Mouse (Mus musculus) layer of hippocampus, postnatal 10 days (tissue): ENCODE data around the gene D6Ertd527e. TPM values are rescaled to one million over a fixed set of nuclear protein-coding genes. Genes with fewer than 3 reads are reported as not detected.

Experiments
- DNase-seq, 2 experiments: peaks; one replicate each; pipeline ENCODE4 v3.0.0; 2021; ENCODE audit warnings: low spot score in 2 of 2
- total RNA-seq, 2 experiments: library from RNA; stranded (reverse); gene quantifications; 2 replicates each; pipeline ENCODE4 v1.2.3; 2021

The D6Ertd527e gene
- total RNA-seq, 2 experiments from 2014 or later: not detected

GRCm38 (mm10) chr6:87111493-87111892, 6.9 kb downstream of the D6Ertd527e start:
- DNase-seq: no peak

- no peak for DNase-seq
Measured at GRCm38 (mm10) chr6:87112125-87112524, 7.6 kb downstream of the D6Ertd527e start.

DNA sequence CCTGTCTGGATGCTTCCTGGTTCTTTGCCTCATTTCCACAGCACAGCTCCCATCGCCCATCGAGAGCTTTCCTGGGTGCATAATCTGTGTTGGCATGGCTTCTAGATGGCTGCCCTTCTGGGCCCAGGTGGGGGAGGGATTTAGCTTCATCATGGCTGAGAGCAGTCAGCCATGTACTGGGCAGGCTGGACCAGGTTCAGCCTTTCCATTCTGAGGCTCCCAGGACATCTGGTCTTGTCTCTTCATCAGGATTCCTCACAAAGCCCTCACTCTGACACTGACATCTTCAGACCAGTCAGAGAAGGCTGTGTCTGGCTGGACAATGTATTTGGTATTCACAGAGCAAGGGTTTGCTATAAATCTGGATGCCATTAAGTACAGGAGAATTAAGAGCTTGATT, 11.4 kb downstream of the D6Ertd527e start:
- DNase-seq: no peak

- DNase-seq: no peak
Measured at GRCm38 (mm10) chr6:87116596-87116995, 12.1 kb downstream of the D6Ertd527e start.

- DNase-seq: no peak
Measured at GRCm38 (mm10) chr6:87119066-87119837, 14.7 kb downstream of the D6Ertd527e start.

DNA sequence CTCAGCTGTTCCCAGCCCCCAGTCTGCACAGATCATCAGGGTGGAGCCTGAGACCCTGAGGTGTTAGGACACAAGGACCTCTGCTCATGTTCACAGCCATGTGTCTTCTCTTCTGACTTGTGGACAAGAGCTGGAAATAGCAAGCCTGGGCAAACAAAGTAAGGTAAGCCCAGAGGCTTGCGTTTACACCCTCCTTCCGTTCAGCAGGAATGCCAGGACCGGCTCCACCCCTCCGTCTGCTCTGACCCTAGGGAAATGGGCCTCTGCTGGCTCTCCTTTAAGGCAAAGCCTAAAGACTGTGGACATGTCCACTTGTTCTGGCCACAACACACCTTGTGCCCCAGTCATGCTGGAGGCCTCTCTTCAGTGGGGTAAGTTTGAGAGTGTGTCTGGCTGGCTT, 15.4 kb downstream of the D6Ertd527e start:
- no peak for DNase-seq

GRCm38 (mm10) chr6:87120661-87121060, 16.1 kb downstream of the D6Ertd527e start:
- no peak for DNase-seq

GRCm38 (mm10) chr6:87121961-87122360, 17.4 kb downstream of the D6Ertd527e start:
- no peak for DNase-seq

DNA sequence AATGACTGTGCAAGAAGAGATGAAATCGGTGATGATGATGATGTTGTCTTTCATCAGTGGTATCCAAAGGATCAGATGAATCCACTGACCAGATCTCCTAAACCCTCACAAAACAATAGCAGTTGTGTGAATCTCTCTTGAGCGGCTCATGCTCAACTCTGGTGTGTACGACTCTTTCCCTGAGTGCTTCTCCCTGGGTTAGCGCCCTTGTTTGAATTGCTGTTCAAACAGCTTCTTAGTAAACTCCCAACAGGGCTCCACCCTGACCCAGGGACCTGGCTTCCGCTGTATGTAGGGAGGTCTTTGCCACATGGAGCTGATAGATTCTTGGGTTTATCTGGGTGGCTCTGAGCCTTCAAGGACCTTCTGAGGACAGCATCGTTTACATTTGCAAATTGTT, 18.9 kb downstream of the D6Ertd527e start:
- DNase-seq: no peak

- DNase-seq: no peak
Measured at GRCm38 (mm10) chr6:87123973-87124372, 19.4 kb downstream of the D6Ertd527e start.

DNA sequence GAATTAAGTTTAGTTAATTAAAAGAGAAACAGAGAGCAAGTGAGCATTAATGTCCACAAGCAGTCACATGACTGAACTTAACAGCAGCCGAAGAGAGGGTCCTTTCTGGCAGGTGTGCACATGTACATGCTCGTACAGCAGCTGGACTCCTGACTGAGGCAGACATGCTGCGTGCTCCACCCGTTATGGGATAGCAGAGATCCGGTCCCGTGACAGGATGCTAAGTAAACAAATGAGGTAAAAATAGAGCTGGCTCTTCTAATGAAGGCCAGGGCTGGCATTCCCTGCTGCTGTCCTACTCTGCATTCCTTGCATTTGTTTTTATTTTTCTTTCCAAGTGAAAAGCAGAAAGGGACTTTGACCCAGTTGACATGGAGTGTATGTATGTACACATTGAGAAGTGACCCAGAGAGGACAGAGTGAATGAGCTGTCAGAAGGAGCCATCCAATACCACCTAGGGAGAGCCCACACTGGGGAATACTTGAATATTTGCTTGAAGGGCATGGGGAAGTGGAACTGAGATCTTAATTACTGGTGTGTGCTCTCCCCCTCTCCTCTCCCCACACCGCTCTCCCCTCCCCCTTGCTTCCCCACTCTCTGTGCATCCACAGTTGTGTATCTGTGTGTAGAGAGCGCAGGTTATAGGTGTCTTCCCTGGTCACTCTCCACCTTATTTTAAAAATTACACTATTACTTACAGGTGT, 22.7 kb downstream of the D6Ertd527e start:
- DNase-seq: no peak

- DNase-seq: no peak
Measured at GRCm38 (mm10) chr6:87129861-87130260, 25.3 kb downstream of the D6Ertd527e start.

DNA sequence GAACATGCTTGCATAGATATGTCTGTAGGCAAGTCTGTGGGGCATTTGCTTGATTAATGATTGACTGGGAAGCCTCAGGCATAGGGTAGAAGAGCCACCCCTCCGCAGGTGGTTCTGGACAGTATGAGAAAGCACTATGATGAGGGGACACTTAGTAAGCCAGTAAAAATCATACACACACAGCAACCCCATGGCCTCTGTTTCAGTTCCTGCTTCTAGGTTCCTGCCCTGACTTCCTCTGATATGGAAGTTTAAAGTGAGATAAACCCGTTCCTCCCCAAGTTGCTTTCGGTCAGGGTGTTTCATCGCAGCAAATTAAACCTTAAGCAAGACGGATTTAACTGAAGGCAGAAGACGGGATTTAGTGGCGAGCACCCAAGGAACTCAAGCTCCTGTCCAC, 26.1 kb downstream of the D6Ertd527e start:
- DNase-seq: no peak

GRCm38 (mm10) chr6:87131078-87131477, 26.5 kb downstream of the D6Ertd527e start:
- DNase-seq: no peak

- DNase-seq: peak in 1 of 2 experiments; percentile 21
Measured at GRCm38 (mm10) chr6:87133520-87133919, 29.0 kb downstream of the D6Ertd527e start.

- no peak for DNase-seq
Measured at GRCm38 (mm10) chr6:87133966-87134546, 29.5 kb downstream of the D6Ertd527e start.

DNA sequence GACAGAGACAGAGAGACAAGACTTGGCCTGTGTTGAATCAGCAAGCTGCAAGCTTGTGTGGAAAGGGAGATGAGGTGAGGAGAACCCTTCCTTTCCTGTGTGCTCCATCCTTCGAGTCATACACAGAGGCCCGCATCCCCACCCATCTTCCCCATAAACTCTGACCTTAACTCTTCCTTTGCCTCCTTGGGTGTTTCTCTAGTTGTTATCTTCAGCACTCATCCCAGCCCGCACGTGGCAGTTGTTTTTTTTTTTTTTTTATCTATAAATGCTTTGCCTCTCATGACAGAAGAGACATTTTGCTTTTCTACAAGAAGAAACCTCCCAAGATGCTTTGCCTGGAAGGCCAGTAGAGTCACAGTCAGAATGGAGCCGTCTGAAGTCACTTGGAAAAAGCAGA, 33.9 kb downstream of the D6Ertd527e start:
- DNase-seq: no peak

- no peak for DNase-seq
Measured at GRCm38 (mm10) chr6:87139796-87140553, 35.4 kb downstream of the D6Ertd527e start.

- no peak for DNase-seq
Measured at GRCm38 (mm10) chr6:87142239-87142638, 37.7 kb downstream of the D6Ertd527e start.

DNA sequence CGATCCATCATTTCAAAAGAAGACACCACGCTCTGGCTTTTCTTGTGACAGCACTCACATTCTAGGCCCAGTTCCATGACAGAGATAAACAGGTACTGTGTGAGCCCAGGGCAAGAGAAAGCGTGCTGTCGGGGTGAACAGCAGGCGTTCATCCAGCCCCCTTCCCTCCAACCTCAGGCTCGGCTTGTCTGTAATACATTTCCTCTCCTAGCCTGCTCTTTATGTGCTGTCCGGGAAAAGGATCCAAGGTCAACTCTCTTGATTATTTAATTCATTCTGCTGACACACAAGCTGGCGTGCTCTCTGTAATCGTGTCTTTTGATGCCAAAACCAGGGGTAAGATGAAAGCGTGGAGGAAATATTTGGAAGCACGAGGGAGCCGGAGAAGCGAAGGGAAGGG, 39.0 kb downstream of the D6Ertd527e start:
- no peak for DNase-seq

DNA sequence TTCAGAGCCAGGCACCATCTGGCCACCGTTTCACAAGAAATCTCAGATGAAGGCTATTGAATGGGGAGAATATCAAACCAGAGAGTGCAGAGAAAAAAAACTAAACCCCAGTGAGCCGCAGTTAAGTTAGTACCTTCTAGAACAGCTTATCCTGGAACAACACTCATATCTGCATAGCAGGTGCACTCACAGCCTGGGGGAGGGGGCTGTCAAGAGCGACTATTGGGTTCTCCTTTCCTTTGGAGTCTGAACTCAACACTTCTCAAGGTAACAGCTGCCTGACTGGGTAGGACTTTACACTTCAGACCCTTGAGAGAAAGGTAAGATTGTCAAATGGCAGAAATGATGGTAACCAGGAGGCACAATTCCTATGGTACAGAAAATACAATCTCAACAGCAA, 43.4 kb downstream of the D6Ertd527e start:
- no peak for DNase-seq

DNA sequence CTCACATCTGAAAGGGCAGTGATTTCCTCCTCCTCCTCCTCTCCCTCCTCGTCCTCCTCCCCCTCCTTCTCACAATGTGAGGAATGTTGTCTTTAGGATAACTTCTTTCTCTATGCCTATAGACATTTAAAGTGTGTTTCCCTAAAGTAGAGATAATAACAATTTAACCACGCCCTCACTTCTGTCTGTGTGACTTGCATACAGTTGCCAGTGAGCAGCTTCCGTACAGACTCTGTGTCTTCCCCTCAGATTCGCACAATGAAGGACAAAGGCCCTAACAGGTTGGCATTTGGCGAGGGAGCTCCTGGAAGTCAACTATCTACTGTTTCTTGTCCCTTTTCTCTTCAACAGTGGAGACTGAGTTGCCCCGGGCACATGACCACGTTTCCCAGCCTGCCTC, 45.9 kb downstream of the D6Ertd527e start:
- DNase-seq: no peak
